Mouse (Mus musculus): ENCODE measurements around the gene Icam4.

DNA sequence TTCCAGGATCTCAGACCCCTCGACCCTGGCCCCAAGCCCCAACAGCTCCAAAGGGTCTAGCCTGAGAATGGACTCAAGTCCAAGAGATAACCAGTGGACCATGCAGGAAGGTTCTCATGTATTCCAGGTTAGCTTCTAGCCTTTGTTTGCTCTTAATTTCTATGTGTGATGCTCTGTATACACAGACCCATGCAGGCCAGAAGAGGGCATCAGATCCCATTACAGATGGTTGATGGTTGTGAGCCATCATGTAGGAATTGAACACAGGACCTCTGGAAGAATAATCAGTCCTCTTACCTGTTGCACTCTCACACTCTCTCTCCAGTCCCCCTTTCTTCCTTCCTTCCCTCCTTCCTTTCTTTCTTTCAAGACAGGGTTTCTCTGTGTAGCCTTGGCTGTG, 16.8 kb upstream of the Icam4 start:
- TF ChIP-seq CTCF (IDR thresholded peaks at IDR 0.05 in 2 of 3, conservative IDR thresholded peaks at IDR 0.05 in 1 of 3; ENCODE audit: control insufficient read depth in 1 of 3, insufficient read depth in 1 of 3, low read depth in 2 of 3, low read length in 3 of 3, poor library complexity in 1 of 3, severe bottlenecking in 1 of 3) (peak in 1 of 3 experiments; percentile 79; a peak in 2 of 6 replicates), MXI1 (IDR thresholded peaks at IDR 0.05; ENCODE audit: low read depth, low read length) (no peak), GATA1 (IDR thresholded peaks at IDR 0.05; ENCODE audit: low read depth, low read length) (no peak; the same call in 1 of the 2 replicates), CHD2 (IDR thresholded peaks at IDR 0.05; ENCODE audit: low read length) (no peak), MAFK (IDR thresholded peaks at IDR 0.05; ENCODE audit: borderline replicate concordance, low read depth, low read length) (no peak), MAX (IDR thresholded peaks at IDR 0.05; ENCODE audit: low read length) (no peak), USF1 (IDR thresholded peaks at IDR 0.05; ENCODE audit: low read depth, low read length) (no peak), RCOR1 (IDR thresholded peaks at IDR 0.05; ENCODE audit: low read depth, low read length) (no peak)
